Mouse (Mus musculus): Measurements from ENCODE around the gene Exoc3l. TPM values are rescaled to one million over a fixed set of nuclear protein-coding genes. Genes with fewer than 3 reads are reported as not detected.

Exoc3l gene
- total and polyA plus RNA-seq, 3 experiments = 3.9 to 11.8 (median 4.7) TPM

DNA sequence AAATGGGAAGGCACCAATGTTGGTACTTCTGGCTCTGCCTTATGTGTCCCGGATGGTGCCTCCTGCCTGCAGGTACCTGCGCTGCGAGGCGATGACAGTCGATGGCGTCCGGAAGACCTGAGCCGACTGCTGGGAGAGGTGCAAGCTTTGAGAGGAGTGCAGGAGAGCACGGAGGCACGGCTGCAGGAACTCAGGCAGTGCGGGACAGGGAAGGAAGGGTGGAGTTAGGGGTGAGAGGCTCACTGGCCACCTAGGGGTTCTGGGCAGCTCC lies 25.1 kb downstream of the Exoc3l start:
- 34% methylated on average over 11 of the region's 11 CpGs for WGBS
- H3K9ac ChIP-seq (ENCODE audit: low read depth, low read length) = no peak overlapping the region
- DNase-seq = peak in 1 of 2 experiments; percentile 15
- TF ChIP-seq EP300 (IDR thresholded peaks at IDR 0.05; ENCODE audit: insufficient read depth, low read depth, low read length) (no peak), CTCF (IDR thresholded peaks at IDR 0.05) (no peak), POLR2A (IDR thresholded peaks at IDR 0.05; ENCODE audit: insufficient read depth, low read depth, low read length) (no peak)
- H3K4me1 ChIP-seq (ENCODE audit: control insufficient read depth, insufficient read depth, low read length) = peaks cover 4% of the 10 kb centered on the region; the same call in 1 of the 2 replicates
- intact Hi-C loops (cut with DNase I) = no loop called here
- H3K36me3 ChIP-seq (ENCODE audit: control insufficient read depth, insufficient read depth, low read length) = no peaks in the 10 kb centered on the region
- no peak overlapping the region for H3K4me3 ChIP-seq
- no peaks in the 10 kb centered on the region for H3K27me3 ChIP-seq (ENCODE audit: control insufficient read depth, insufficient read depth, low read length)
- no peaks in the 10 kb centered on the region for H3K79me2 ChIP-seq (replicated peaks; ENCODE audit: control insufficient read depth, insufficient read depth, low read length)
- no peak overlapping the region for H3K27ac ChIP-seq

- no peaks in the 10 kb centered on the region for H3K27me3 ChIP-seq (ENCODE audit: control insufficient read depth, insufficient read depth, low read length)
- no peak for TF ChIP-seq CTCF (IDR thresholded peaks at IDR 0.05)
- TF ChIP-seq POLR2A (IDR thresholded peaks at IDR 0.05; ENCODE audit: insufficient read depth, low read depth, low read length) = no peak
- no peak for TF ChIP-seq EP300 (IDR thresholded peaks at IDR 0.05; ENCODE audit: insufficient read depth, low read depth, low read length)
- peak in 1 of 2 experiments; percentile 23 for DNase-seq
- H3K9ac ChIP-seq (ENCODE audit: low read depth, low read length) = peak overlapping the region; percentile 86
- intact Hi-C loops (cut with DNase I) = no loop called here
- peak overlapping the region; percentile 45 for H3K4me3 ChIP-seq
- no peaks in the 10 kb centered on the region for H3K36me3 ChIP-seq (ENCODE audit: control insufficient read depth, insufficient read depth, low read length)
- 40% methylated on average over 39 of the region's 39 CpGs for WGBS
- H3K4me1 ChIP-seq (ENCODE audit: control insufficient read depth, insufficient read depth, low read length) = peaks cover 3% of the 10 kb centered on the region; the same call in 1 of the 2 replicates
- H3K27ac ChIP-seq = peak overlapping the region; percentile 75
- no peaks in the 10 kb centered on the region for H3K79me2 ChIP-seq (replicated peaks; ENCODE audit: control insufficient read depth, insufficient read depth, low read length)
These were observed 25.6 kb downstream of the Exoc3l start for GRCm38 (mm10) chr8:105270101-105270915.

DNA sequence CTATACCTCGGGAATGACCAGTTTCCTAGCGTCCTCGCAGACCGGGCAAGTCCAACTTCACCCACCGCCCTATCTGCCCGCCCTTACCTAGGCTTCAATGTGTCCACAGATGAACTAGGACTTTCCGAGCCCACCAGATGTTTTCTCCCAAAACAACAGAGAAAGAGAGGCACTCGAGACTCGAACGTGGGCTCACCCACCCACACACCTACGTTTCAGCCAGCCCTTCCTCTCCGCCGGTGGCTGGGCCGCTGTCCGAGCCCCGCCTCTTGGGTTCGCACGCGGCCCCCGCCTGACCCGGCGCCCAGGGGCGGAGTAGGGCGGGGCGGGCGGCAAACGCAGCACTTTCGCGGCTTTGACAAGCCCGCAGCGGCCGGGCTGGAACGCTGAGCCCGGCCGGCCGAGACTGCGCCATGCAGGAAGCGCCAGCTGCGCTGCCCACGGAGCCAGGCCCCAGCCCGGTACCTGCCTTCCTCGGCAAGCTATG lies 26.4 kb downstream of the Exoc3l start, which contains the start of gene Hsf4:
Gene Hsf4, plus strand, starts transcription at position 341 of the 487 bp plus-strand sequence.
- intact Hi-C loops (cut with DNase I) = loop anchor here (10.0 kb wide), 1 partner anchor 615 kb away; no protein-coding TSS in a partner anchor
- H3K9ac ChIP-seq (ENCODE audit: low read depth, low read length) = peak within 1 kb of the TSS; percentile 86
- H3K27ac ChIP-seq = peak within 1 kb of the TSS; percentile 75
- H3K79me2 ChIP-seq (replicated peaks; ENCODE audit: control insufficient read depth, insufficient read depth, low read length) = no peaks in the 10 kb centered on the region
- peaks cover 3% of the 10 kb centered on the region for H3K4me1 ChIP-seq (ENCODE audit: control insufficient read depth, insufficient read depth, low read length)
- no peaks in the 10 kb centered on the region for H3K36me3 ChIP-seq (ENCODE audit: control insufficient read depth, insufficient read depth, low read length)
- 2% methylated on average over 42 of the region's 42 CpGs for WGBS
- peak; percentile 85 to 87 for DNase-seq
- TF ChIP-seq CTCF (IDR thresholded peaks at IDR 0.05) (no peak), POLR2A (IDR thresholded peaks at IDR 0.05; ENCODE audit: insufficient read depth, low read depth, low read length) (peak; percentile 47; the same call in 1 of the 2 replicates), EP300 (IDR thresholded peaks at IDR 0.05; ENCODE audit: insufficient read depth, low read depth, low read length) (no peak)
- no peaks in the 10 kb centered on the region for H3K27me3 ChIP-seq (ENCODE audit: control insufficient read depth, insufficient read depth, low read length)
- H3K4me3 ChIP-seq = peak within 1 kb of the TSS; percentile 45

- no peak for DNase-seq
- peak overlapping the region; percentile 86 for H3K9ac ChIP-seq (ENCODE audit: low read depth, low read length)
- WGBS = 12% methylated on average over 10 of the region's 10 CpGs
- H3K27me3 ChIP-seq (ENCODE audit: control insufficient read depth, insufficient read depth, low read length) = no peaks in the 10 kb centered on the region
- no peaks in the 10 kb centered on the region for H3K79me2 ChIP-seq (replicated peaks; ENCODE audit: control insufficient read depth, insufficient read depth, low read length)
- H3K27ac ChIP-seq = peak overlapping the region; percentile 75
- no peak for TF ChIP-seq CTCF (IDR thresholded peaks at IDR 0.05)
- no peak for TF ChIP-seq POLR2A (IDR thresholded peaks at IDR 0.05; ENCODE audit: insufficient read depth, low read depth, low read length)
- TF ChIP-seq EP300 (IDR thresholded peaks at IDR 0.05; ENCODE audit: insufficient read depth, low read depth, low read length) = 0 out of 2 replicates have a peak, but pooled peaks have one; percentile 33
- intact Hi-C loops (cut with DNase I) = loop anchor here (10.0 kb wide), 1 partner anchor 614 kb away; no protein-coding TSS in a partner anchor
- H3K4me1 ChIP-seq (ENCODE audit: control insufficient read depth, insufficient read depth, low read length) = peaks cover 3% of the 10 kb centered on the region
- H3K36me3 ChIP-seq (ENCODE audit: control insufficient read depth, insufficient read depth, low read length) = no peaks in the 10 kb centered on the region
- H3K4me3 ChIP-seq = peak overlapping the region; percentile 45
These were observed 26.8 kb downstream of the Exoc3l start for GRCm38 (mm10) chr8:105269075-105269458.

- peaks cover 3% of the 10 kb centered on the region for H3K4me1 ChIP-seq (ENCODE audit: control insufficient read depth, insufficient read depth, low read length)
- H3K4me3 ChIP-seq = peak overlapping the region; percentile 45
- H3K79me2 ChIP-seq (replicated peaks; ENCODE audit: control insufficient read depth, insufficient read depth, low read length) = no peaks in the 10 kb centered on the region
- DNase-seq = peak; percentile 27 to 41
- no peaks in the 10 kb centered on the region for H3K36me3 ChIP-seq (ENCODE audit: control insufficient read depth, insufficient read depth, low read length)
- peak overlapping the region; percentile 75 for H3K27ac ChIP-seq
- TF ChIP-seq POLR2A (IDR thresholded peaks at IDR 0.05; ENCODE audit: insufficient read depth, low read depth, low read length) = no peak
- no peak for TF ChIP-seq CTCF (IDR thresholded peaks at IDR 0.05)
- no peak for TF ChIP-seq EP300 (IDR thresholded peaks at IDR 0.05; ENCODE audit: insufficient read depth, low read depth, low read length)
- H3K27me3 ChIP-seq (ENCODE audit: control insufficient read depth, insufficient read depth, low read length) = no peaks in the 10 kb centered on the region
- H3K9ac ChIP-seq (ENCODE audit: low read depth, low read length) = peak overlapping the region; percentile 86
- WGBS = 26% methylated on average over 65 of the region's 65 CpGs
- intact Hi-C loops (cut with DNase I) = loop anchor here (10.0 kb wide), 1 partner anchor 614 kb away; no protein-coding TSS in a partner anchor
These were observed 27.4 kb downstream of the Exoc3l start for GRCm38 (mm10) chr8:105268342-105269074.
